Mouse (Mus musculus): ENCODE measurements around the gene Slc12a7. TPM values are rescaled to one million over a fixed set of nuclear protein-coding genes. Genes with fewer than 3 reads are reported as not detected.

The Slc12a7 gene
- polyA plus RNA-seq (2014; fragmentation: Illumina TruSeq; extraction: RNeasy Lipid Tissue Mini Kit (QIAGEN cat#74804); ENCODE audit: low read depth, low replicate concordance): 5.7 TPM

GRCm38 (mm10) chr13:73732742-73733700 lies at the start of gene Slc12a7:
TSS of gene Slc12a7 (plus strand) at chr13:73733094.

GRCm38 (mm10) chr13:73704694-73705325 lies 28.1 kb upstream of the Slc12a7 start, which contains the start of gene Slc6a19:
TSS of gene Slc6a19 (minus strand) at chr13:73704865.

GRCm38 (mm10) chr13:73847465-73847836 lies 114.6 kb downstream of the Slc12a7 start, which contains the start of gene Nkd2:
TSS of gene Nkd2 (minus strand) at chr13:73847631.

Other genes starting within 250 kb of the Slc12a7 start
- gene Slc6a3, start 196.3 kb upstream of the Slc12a7 start, polyA plus RNA-seq (2014; fragmentation: Illumina TruSeq; extraction: RNeasy Lipid Tissue Mini Kit (QIAGEN cat#74804); ENCODE audit: low read depth, low replicate concordance): not detected
- gene Clptm1l, start 129.1 kb upstream of the Slc12a7 start, polyA plus RNA-seq (2014; fragmentation: Illumina TruSeq; extraction: RNeasy Lipid Tissue Mini Kit (QIAGEN cat#74804); ENCODE audit: low read depth, low replicate concordance): 121 TPM
- gene Tert, start 106.2 kb upstream of the Slc12a7 start, polyA plus RNA-seq (2014; fragmentation: Illumina TruSeq; extraction: RNeasy Lipid Tissue Mini Kit (QIAGEN cat#74804); ENCODE audit: low read depth, low replicate concordance): 3.2 TPM
- not detected for gene Slc6a18, start 55.1 kb upstream of the Slc12a7 start, polyA plus RNA-seq (2014; fragmentation: Illumina TruSeq; extraction: RNeasy Lipid Tissue Mini Kit (QIAGEN cat#74804); ENCODE audit: low read depth, low replicate concordance)
- gene Slc6a19, start 28.2 kb upstream of the Slc12a7 start, polyA plus RNA-seq (2014; fragmentation: Illumina TruSeq; extraction: RNeasy Lipid Tissue Mini Kit (QIAGEN cat#74804); ENCODE audit: low read depth, low replicate concordance): not detected
- 0.70 TPM for gene Nkd2, start 114.5 kb downstream of the Slc12a7 start, polyA plus RNA-seq (2014; fragmentation: Illumina TruSeq; extraction: RNeasy Lipid Tissue Mini Kit (QIAGEN cat#74804); ENCODE audit: low read depth, low replicate concordance)
- gene Trip13, start 204.7 kb downstream of the Slc12a7 start, polyA plus RNA-seq (2014; fragmentation: Illumina TruSeq; extraction: RNeasy Lipid Tissue Mini Kit (QIAGEN cat#74804); ENCODE audit: low read depth, low replicate concordance): 3.3 TPM
- gene Brd9, start 204.7 kb downstream of the Slc12a7 start, polyA plus RNA-seq (2014; fragmentation: Illumina TruSeq; extraction: RNeasy Lipid Tissue Mini Kit (QIAGEN cat#74804); ENCODE audit: low read depth, low replicate concordance): 39.1 TPM
- gene Zdhhc11, start 230.8 kb downstream of the Slc12a7 start, polyA plus RNA-seq (2014; fragmentation: Illumina TruSeq; extraction: RNeasy Lipid Tissue Mini Kit (QIAGEN cat#74804); ENCODE audit: low read depth, low replicate concordance): not detected